Comparison of ENCODE assay signal across 8 mouse cellular contexts in the genomic region with DNA sequence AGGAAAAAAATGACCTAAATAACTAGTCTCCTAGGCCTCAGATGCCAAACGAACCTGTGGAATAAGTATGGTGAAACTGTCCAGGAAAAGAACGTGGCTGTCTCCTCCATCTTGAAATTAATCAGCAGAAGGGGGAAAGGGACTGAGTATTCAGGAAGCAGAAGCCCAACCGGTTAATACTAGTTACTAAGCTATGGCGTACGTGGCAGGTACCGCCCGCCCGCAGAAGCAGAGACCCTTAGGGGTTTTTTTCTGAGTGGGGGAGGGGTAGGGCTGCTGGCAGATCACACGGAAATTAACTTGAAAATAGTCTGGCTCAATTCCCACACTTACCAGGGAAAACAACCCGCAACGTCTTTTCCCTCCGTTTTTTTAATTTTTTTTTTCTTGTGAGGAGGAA. TPM values are rescaled to one million over a fixed set of nuclear protein-coding genes. Genes with fewer than 3 reads are reported as not detected.
A peak's percentile ranks its signal among the peaks of the same experiment; 100 is the strongest.
DNase-seq lines count a peak whose midpoint lies in the region; ATAC-seq and TF ChIP-seq lines count a peak whose summit lies in the region.

No protein-coding gene starts in this region.

- no peaks in the 10 kb centered on the region for H3K9me3 ChIP-seq in forebrain, embryonic 12.5 days
- H3K9me3 ChIP-seq in intestine, embryonic 14.5 days (ENCODE audit: control insufficient read depth, low read length), result no peaks in the 10 kb centered on the region
- no peaks in the 10 kb centered on the region for H3K9me3 ChIP-seq in liver, embryonic 16.5 days (replicated peaks; ENCODE audit: control insufficient read depth, low read length)

- DNase-seq in gastrocnemius, adult 2 months, result no peak
- no peak for DNase-seq in gastrocnemius, postnatal 25 days
- DNase-seq in adipocyte (ENCODE audit: low spot score), result peak; percentile 35
- peak; percentile 64 for DNase-seq in intestine, embryonic 14.5 days (ENCODE audit: low spot score)
- DNase-seq in urinary bladder, adult 2 months (ENCODE audit: low spot score), result no peak

- peak overlapping the region; percentile 55 for H3K4me2 ChIP-seq in forebrain, embryonic 12.5 days
- H3K4me2 ChIP-seq in intestine, embryonic 14.5 days (ENCODE audit: low read length), result peak overlapping the region; percentile 56
- H3K4me2 ChIP-seq in liver, embryonic 16.5 days (ENCODE audit: low read depth, low read length), result peak overlapping the region; percentile 56

- TF ChIP-seq CTCF in gastrocnemius, adult 2 months (IDR thresholded peaks at IDR 0.05), result no peak
- TF ChIP-seq CTCF in olfactory bulb, adult 2 months (IDR thresholded peaks at IDR 0.05; ENCODE audit: insufficient read depth, low read depth, low read length), result no peak

- WGBS in forebrain, embryonic 12.5 days, result 9% methylated on average over 12 of the region's 12 CpGs
- 12% methylated on average over 12 of the region's 12 CpGs for WGBS in intestine, embryonic 14.5 days
- WGBS in liver, embryonic 16.5 days (ENCODE audit: insufficient replicate concordance), result 16% methylated on average over 12 of the region's 12 CpGs
- 15% methylated on average over 12 of the region's 12 CpGs for WGBS in olfactory bulb, adult 2 months

- peak overlapping the region; percentile 93 for H3K4me3 ChIP-seq in gastrocnemius, adult 2 months
- H3K4me3 ChIP-seq in forebrain, embryonic 12.5 days (replicated peaks), result peak overlapping the region; percentile 68
- peak overlapping the region; percentile 61 for H3K4me3 ChIP-seq in intestine, embryonic 14.5 days (ENCODE audit: low read depth, low read length)
- peak overlapping the region; percentile 82 for H3K4me3 ChIP-seq in liver, embryonic 16.5 days (ENCODE audit: low read depth, low read length)
- H3K4me3 ChIP-seq in olfactory bulb, adult 2 months (ENCODE audit: insufficient read depth, low read depth, low read length), result peak overlapping the region; percentile 91

- no peak for TF ChIP-seq POLR2A in olfactory bulb, adult 2 months (IDR thresholded peaks at IDR 0.05; ENCODE audit: insufficient read depth, low read depth, low read length)

- peaks cover 19% of the 10 kb centered on the region for H3K27me3 ChIP-seq in forebrain, embryonic 12.5 days
- H3K27me3 ChIP-seq in intestine, embryonic 14.5 days (replicated peaks; ENCODE audit: control insufficient read depth, insufficient read depth, low read length), result no peaks in the 10 kb centered on the region
- H3K27me3 ChIP-seq in liver, embryonic 16.5 days (ENCODE audit: control insufficient read depth, insufficient read depth, low read depth, low read length), result no peaks in the 10 kb centered on the region

- H3K36me3 ChIP-seq in forebrain, embryonic 12.5 days (replicated peaks), result no peaks in the 10 kb centered on the region
- peaks cover 18% of the 10 kb centered on the region for H3K36me3 ChIP-seq in intestine, embryonic 14.5 days (ENCODE audit: control insufficient read depth, insufficient read depth, low read length)
- H3K36me3 ChIP-seq in liver, embryonic 16.5 days (ENCODE audit: control insufficient read depth, insufficient read depth), result no peaks in the 10 kb centered on the region; the same call in 1 of the 2 replicates

- H3K27ac ChIP-seq in gastrocnemius, adult 2 months, result peak overlapping the region; percentile 95
- H3K27ac ChIP-seq in forebrain, embryonic 12.5 days, result peak overlapping the region; percentile 90; the same call in 1 of the 2 replicates
- peak overlapping the region; percentile 89 for H3K27ac ChIP-seq in intestine, embryonic 14.5 days (ENCODE audit: low read depth)
- H3K27ac ChIP-seq in liver, embryonic 16.5 days (ENCODE audit: low read length), result peak overlapping the region; percentile 93
- H3K27ac ChIP-seq in olfactory bulb, adult 2 months (ENCODE audit: insufficient read depth, low read depth, low read length), result peak overlapping the region; percentile 83; the same call in 1 of the 2 replicates

- intact Hi-C loops in gastrocnemius, adult 2 months (cut with DNase I), result loop anchor here (10.0 kb wide), 1 partner anchor 495 kb away; no protein-coding TSS in a partner anchor

- peak overlapping the region; percentile 73 for H3K9ac ChIP-seq in forebrain, embryonic 12.5 days
- H3K9ac ChIP-seq in intestine, embryonic 14.5 days (ENCODE audit: low read length), result peak overlapping the region; percentile 87
- peak overlapping the region; percentile 86 for H3K9ac ChIP-seq in liver, embryonic 16.5 days (ENCODE audit: low read depth, low read length)

- H3K4me1 ChIP-seq in forebrain, embryonic 12.5 days, result no peaks in the 10 kb centered on the region
- H3K4me1 ChIP-seq in intestine, embryonic 14.5 days (replicated peaks; ENCODE audit: control insufficient read depth, insufficient read depth, low read length), result no peaks in the 10 kb centered on the region
- no peaks in the 10 kb centered on the region; the same call in 1 of the 2 replicates for H3K4me1 ChIP-seq in liver, embryonic 16.5 days (ENCODE audit: control insufficient read depth, low read depth, low read length)
- no peaks in the 10 kb centered on the region for H3K4me1 ChIP-seq in olfactory bulb, adult 2 months (ENCODE audit: control insufficient read depth, insufficient read depth, low read length)

- ATAC-seq in forebrain, embryonic 12.5 days (ENCODE audit: low FRiP score), result no peak
- ATAC-seq in intestine, embryonic 14.5 days (replicated peaks; ENCODE audit: low FRiP score, low TSS enrichment, low read depth), result no peak
- ATAC-seq in liver, embryonic 16.5 days (ENCODE audit: low read depth), result no peak

RNA-seq across cellular contexts. Expression of a gene that starts 1.0 kb away (rescaled TPM):
- 10 to 100 TPM; 20.3 TPM for total RNA-seq in gastrocnemius, adult 2 months (2021)
- total RNA-seq in gastrocnemius, postnatal 25 days (2021), result 10 to 100 TPM; 13.6 to 15.1 TPM
- 45.7 and 49.3 TPM in 2 replicates for polyA plus RNA-seq in forebrain, embryonic 12.5 days (2016; fragmentation: Nextera tagmentation; extraction: Ambion mirVana)
- polyA plus RNA-seq in intestine, embryonic 14.5 days (2014; fragmentation: Nextera tagmentation; extraction: Ambion mirVana), result 33.6 and 40.3 TPM in 2 replicates
- polyA plus RNA-seq in liver, embryonic 16.5 days (2015; fragmentation: Nextera tagmentation; extraction: Ambion mirVana), result 10.8 and 11.8 TPM in 2 replicates
- polyA plus RNA-seq in olfactory bulb, adult 2 months (2012; ENCODE audit: insufficient read depth, insufficient read length, low replicate concordance, missing spikeins), result not detected in 2 replicates
- 17.6 and 20.8 TPM in 2 replicates for polyA plus RNA-seq in urinary bladder, adult 2 months (2012; rRNA removed)

Comparison
In these comparisons a context has a peak if more than half of its experiments do, and no peak if none do; other contexts are left out.
1. DNase-seq: peak in adipocyte (single experiment) and intestine, embryonic 14.5 days (single experiment); none in gastrocnemius, adult 2 months (single experiment), gastrocnemius, postnatal 25 days (single experiment) and urinary bladder, adult 2 months (single experiment).
2. Peak in every context shown above with its lines, with median percentiles within 50 percentile points of each other: H3K27ac ChIP-seq, H3K4me3 ChIP-seq, H3K4me2 ChIP-seq and H3K9ac ChIP-seq.